Mouse (Mus musculus) E14TG2a.4 (cell line): ENCODE data around the gene Trim66.

Experiments
- CTCF ChIP-seq: conservative IDR thresholded peaks from 2 replicates; pipeline ENCODE4 v1.5.1; 2014; ENCODE audit warnings: low read length
- POU5F1 ChIP-seq: IDR thresholded peaks from 2 replicates; pipeline ENCODE4 v1.6.1; 2014; ENCODE audit warnings: low read length, borderline replicate concordance

- TF ChIP-seq CTCF (no peak), POU5F1 (no peak)
These were observed 19.6 kb upstream of the Trim66 start for GRCm38 (mm10) chr7:109527536-109527935.
